Mouse (Mus musculus) hindbrain, embryonic 10.5 days (tissue): ENCODE measurements around the gene Gm21970. TPM values are rescaled to one million over a fixed set of nuclear protein-coding genes. Genes with fewer than 3 reads are reported as not detected.
A peak's percentile ranks its signal among the peaks of the same experiment; 100 is the strongest.

ENCODE experiments used
- DNase-seq: peaks from one replicate; pipeline ENCODE4 v3.0.0-alpha.2; 2017; ENCODE audit warnings: low spot score
- H3K27ac ChIP-seq: fragments of 300-500 bp; sonication (generic); 2 replicates; pipeline ENCODE4 v1.5.1; 2016; ENCODE audit warnings: mild to moderate bottlenecking, moderate library complexity
- H3K27me3 ChIP-seq: fragments of 300-500 bp; sonication (generic); 2 replicates; pipeline ENCODE4 v1.6.1; 2016; ENCODE audit warnings: mild to moderate bottlenecking; ENCODE audit not compliant: poor library complexity, insufficient read depth, severe bottlenecking
- H3K36me3 ChIP-seq: fragments of 300-500 bp; sonication (generic); 2 replicates; pipeline ENCODE4 v1.6.1; 2016; ENCODE audit warnings: mild to moderate bottlenecking, moderate library complexity
- H3K4me1 ChIP-seq: fragments of 300-500 bp; sonication (generic); replicated peaks from 2 replicates; pipeline ENCODE4 v1.6.1; 2016; ENCODE audit warnings: mild to moderate bottlenecking
- H3K4me3 ChIP-seq: fragments of 300-500 bp; sonication (generic); 2 replicates; pipeline ENCODE4 v1.5.1; 2016; ENCODE audit warnings: mild to moderate bottlenecking, moderate library complexity
- H3K9me3 ChIP-seq: fragments of 300-500 bp; sonication (generic); 2 replicates; pipeline ENCODE4 v1.6.1; 2016; ENCODE audit warnings: mild to moderate bottlenecking, moderate library complexity
- WGBS: fragments of 180-500 bp; shearing (Covaris S2); methylation state at CpG from one replicate; pipeline ENCODE4 v1.1.7; 2016; 5-methylcytosine and 5-hydroxymethylcytosine counted together
- polyA plus RNA-seq: library from polyadenylated mRNA; unstranded; fragments of >200 nt; fragmentation: Nextera tagmentation; extraction: Ambion mirVana; gene quantifications from 2 replicates; pipeline ENCODE4 v1.2.1, GENCODE M21; 2016

Gm21970 gene
- not detected in 2 replicates for polyA plus RNA-seq

DNA sequence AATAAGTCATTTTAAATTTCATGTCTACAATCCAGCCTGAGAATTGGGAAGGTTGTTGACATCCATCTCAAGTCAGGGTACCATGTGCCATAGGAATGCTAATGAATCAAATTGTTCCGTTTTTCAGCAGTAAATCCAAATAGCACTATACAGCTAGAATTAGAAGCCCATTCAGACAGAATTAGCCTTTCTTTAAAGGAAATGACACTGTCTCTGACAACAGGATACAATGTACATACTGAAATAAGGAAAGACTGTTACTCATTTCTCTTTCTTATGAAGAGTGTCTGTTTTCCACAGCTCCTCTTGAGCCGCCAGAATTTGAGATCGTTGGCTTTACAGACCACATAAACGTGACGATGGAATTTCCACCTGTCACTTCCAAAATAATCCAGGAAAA is at the start of gene Gm21970:
Gm21970 (plus strand) TSS at position 301 of the 400 bp plus-strand sequence.
- no peaks in the 10 kb centered on the region for H3K4me1 ChIP-seq
- 91% methylated on average over 5 of the region's 5 CpGs for WGBS
- peaks cover 86% of the 10 kb centered on the region for H3K36me3 ChIP-seq
- H3K4me3 ChIP-seq = no peak within 1 kb of the TSS
- H3K27me3 ChIP-seq = no peaks in the 10 kb centered on the region
- H3K9me3 ChIP-seq = 0 out of 2 replicates have a peak, but pooled peaks cover 9% of the 10 kb centered on the region
- no peak for DNase-seq
- H3K27ac ChIP-seq = no peak within 1 kb of the TSS

DNA sequence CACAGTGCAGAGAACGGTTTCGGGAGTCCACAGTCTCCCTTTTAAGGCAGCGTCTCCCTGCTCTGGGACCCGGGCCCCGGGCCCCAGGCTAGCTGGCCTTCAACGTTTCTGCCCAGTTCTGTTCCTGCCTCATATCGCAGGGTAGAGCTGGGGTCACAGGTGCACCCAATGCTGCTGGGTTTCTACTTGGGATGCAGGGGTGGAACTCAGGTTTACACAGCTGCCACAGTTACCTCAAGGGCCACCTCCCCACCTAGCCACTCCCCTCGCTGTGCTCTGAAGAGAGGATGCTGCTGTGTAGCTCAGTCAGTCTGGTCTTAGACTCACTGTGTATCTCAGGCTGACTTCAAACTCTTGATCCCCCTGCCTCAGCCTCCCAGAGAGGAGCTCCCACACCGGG is 45.0 kb upstream of the Gm21970 start:
- Histone ChIP-seq H3K9me3 (no peaks in the 10 kb centered on the region), H3K4me1 (peaks cover 13% of the 10 kb centered on the region), H3K4me3 (no peak overlapping the region), H3K36me3 (no peaks in the 10 kb centered on the region), H3K27me3 (peaks cover 69% of the 10 kb centered on the region), H3K27ac (no peak overlapping the region)
- 75% methylated on average over 9 of the region's 9 CpGs for WGBS
- no peak for DNase-seq

DNA sequence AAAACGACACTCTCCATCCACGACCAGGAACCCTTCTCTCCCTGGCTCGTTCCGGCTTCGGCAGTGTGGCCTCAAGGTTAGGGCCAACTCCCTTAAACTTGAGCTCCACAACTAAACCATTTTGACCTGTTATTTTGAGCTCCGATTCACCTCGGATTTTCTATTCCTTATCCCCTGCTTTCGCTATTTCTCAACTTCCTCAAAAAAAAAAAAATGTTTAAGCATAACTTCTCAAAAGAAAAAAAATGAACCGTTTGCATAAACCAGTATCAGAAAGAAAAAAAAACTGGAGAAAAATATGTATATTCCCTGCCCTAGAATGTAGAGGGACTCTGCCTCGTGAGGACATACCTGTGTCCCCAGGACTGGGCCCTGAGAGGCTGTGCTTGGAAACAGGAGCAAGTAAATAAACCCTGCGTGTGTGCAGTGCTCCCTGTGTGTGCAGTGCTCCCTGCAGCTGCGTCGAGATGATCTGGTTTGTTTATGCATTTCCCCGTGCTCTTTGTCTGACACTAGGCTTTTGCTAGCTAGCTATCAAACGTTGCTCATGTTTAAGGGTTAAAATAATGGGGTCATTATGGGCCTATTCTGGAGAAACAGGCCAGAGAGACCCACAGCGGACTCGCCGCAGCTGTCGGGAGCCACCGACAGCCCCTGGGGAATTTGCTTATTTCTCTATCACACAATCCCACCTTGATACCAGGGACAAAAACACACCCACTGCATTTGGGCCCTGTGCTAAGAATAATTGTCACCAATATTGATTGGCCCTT is 43.8 kb upstream of the Gm21970 start:
- no peak overlapping the region for H3K4me3 ChIP-seq
- H3K36me3 ChIP-seq = no peaks in the 10 kb centered on the region
- no peaks in the 10 kb centered on the region for H3K9me3 ChIP-seq
- 68% methylated on average over 20 of the region's 20 CpGs for WGBS
- no peak for DNase-seq
- peaks cover 78% of the 10 kb centered on the region for H3K27me3 ChIP-seq
- H3K27ac ChIP-seq = no peak overlapping the region
- peaks cover 13% of the 10 kb centered on the region for H3K4me1 ChIP-seq

DNA sequence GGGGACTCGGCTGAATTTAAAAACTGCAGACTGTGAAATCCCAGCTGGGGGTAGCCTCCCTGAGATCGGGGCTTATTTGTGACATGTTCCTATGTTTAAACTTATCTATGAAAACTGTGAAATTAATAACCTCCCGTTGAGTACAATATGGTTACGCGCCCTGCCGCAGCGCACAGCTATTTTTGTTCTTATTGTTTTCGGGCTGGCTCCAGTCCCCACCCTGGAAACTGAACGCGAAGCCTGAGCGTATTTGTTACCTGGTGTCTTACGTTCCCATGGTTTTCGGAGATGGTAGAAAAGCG is 43.3 kb upstream of the Gm21970 start:
- H3K27me3 ChIP-seq = peaks cover 83% of the 10 kb centered on the region
- no peaks in the 10 kb centered on the region for H3K9me3 ChIP-seq
- no peak overlapping the region for H3K27ac ChIP-seq
- no peak overlapping the region for H3K4me3 ChIP-seq
- DNase-seq = no peak
- 68% methylated on average over 14 of the region's 14 CpGs for WGBS
- H3K4me1 ChIP-seq = peaks cover 13% of the 10 kb centered on the region
- H3K36me3 ChIP-seq = no peaks in the 10 kb centered on the region

DNA sequence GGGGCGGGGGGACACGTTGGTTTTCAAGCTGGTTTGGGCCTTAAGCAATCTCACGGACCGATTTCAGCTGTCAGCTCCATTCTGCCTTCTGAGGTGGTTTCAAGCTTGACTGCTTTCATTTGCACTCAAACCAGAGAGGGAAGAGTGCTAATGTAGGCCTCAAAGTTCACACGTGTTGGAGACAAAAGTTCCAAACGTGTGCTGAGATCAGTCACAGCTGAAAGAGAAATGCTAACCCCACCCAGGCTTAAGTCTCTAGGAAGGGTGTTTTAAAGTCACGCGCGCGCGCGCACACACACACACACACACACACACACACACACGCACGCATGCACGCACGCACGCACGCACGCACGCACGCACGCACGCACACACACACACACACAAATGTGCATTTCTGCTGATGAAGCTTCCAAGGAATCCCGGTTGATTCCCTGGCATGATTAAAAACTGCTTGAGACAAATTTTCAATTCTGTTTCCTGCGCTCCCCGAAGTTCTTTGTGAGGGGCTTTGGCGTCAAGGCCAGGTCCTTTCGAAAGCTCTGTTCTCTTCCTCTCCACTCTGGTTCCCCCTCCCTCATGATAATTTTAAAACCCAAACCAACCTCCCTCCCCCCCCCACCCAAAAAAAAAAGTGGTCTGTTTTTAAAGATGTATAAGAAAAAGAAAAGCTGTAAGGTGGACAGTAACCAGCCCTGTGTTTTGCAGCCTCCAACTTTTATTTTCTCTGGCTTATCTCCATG is 42.8 kb upstream of the Gm21970 start:
- Histone ChIP-seq H3K4me3 (no peak overlapping the region), H3K36me3 (no peaks in the 10 kb centered on the region)
- DNase-seq = no peak

DNA sequence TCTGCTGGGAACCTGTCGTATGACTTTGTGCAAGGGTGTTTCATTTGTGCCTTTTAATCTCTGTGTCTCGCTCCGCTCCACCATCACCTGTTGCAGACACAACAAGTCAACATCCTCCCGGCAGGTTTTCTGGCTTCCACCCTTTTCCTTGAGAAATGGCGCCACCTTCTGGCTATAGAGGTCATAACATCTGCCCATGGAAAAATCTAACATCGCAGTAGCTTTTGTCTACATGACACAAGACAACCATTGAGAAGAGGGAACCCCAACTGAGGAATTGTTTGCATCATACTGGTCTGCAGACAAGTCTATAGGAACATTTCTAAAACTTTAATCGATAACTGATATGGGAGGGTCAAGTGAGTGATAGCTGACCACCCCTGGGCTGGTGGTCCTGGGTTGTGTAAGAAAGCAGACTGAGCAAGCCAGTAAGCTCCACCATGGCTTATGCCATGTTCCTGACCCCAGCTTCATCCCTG is 39.4 kb upstream of the Gm21970 start:
- H3K4me1 ChIP-seq = peaks cover 13% of the 10 kb centered on the region
- no peaks in the 10 kb centered on the region for H3K36me3 ChIP-seq
- no peak overlapping the region for H3K4me3 ChIP-seq
- DNase-seq = peak; percentile 83
- H3K9me3 ChIP-seq = no peaks in the 10 kb centered on the region
- H3K27me3 ChIP-seq = peaks cover 91% of the 10 kb centered on the region
- no peak overlapping the region for H3K27ac ChIP-seq
- WGBS = 9% methylated on average over 7 of the region's 7 CpGs

More for the DNA sequence above, 42.8 kb upstream of the Gm21970 start:
- H3K9me3 ChIP-seq = no peaks in the 10 kb centered on the region
- no peak overlapping the region for H3K27ac ChIP-seq
- peaks cover 89% of the 10 kb centered on the region for H3K27me3 ChIP-seq
- 69% methylated on average over 28 of the region's 28 CpGs for WGBS
- peaks cover 13% of the 10 kb centered on the region for H3K4me1 ChIP-seq

DNA sequence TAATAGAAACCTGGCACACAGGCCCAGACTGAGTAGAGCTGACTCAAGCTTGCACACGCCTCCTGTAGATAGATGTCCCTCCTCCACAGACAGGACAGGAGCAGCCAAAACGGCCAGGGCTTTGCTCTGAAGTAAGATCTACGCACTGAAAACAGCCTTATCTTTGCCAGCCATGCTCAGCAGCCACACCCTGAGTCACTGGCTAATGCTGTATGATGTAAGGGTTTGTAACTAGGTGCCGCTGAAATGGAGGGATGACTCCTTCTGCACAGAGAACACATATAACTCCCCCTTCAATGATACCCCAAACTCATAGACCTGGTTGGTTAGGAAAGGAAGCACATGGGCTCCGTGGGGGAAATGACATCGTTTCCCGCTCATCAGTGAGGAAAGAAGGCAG is 38.8 kb upstream of the Gm21970 start:
- Histone ChIP-seq H3K4me3 (no peak overlapping the region), H3K27ac (no peak overlapping the region), H3K27me3 (peaks cover 88% of the 10 kb centered on the region), H3K4me1 (peaks cover 11% of the 10 kb centered on the region), H3K9me3 (no peaks in the 10 kb centered on the region), H3K36me3 (no peaks in the 10 kb centered on the region)
- 69% methylated on average over 7 of the region's 7 CpGs for WGBS
- DNase-seq = no peak

DNA sequence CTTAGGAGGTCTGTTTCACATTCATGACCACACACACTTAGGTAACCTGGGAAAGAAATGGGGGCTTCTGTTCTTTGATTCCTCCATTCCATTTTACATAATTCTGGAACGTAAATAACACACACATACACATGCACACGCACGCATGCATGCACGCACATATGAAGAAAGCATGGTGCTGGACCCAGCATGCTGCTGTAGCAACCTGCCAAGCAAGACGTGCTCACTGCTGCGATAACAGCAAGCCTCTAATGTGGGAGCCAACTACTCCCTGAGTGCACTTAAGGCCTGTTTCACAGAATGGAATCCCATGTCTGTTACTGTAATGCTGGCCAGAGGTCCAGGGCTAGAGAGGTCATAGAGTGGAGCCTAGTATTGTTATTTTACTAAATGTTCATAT is 38.3 kb upstream of the Gm21970 start:
- DNase-seq = no peak
- Histone ChIP-seq H3K36me3 (no peaks in the 10 kb centered on the region), H3K9me3 (no peaks in the 10 kb centered on the region), H3K27ac (no peak overlapping the region), H3K4me1 (peaks cover 7% of the 10 kb centered on the region), H3K4me3 (no peak overlapping the region), H3K27me3 (peaks cover 86% of the 10 kb centered on the region)
- 82% methylated on average over 6 of the region's 6 CpGs for WGBS

DNA sequence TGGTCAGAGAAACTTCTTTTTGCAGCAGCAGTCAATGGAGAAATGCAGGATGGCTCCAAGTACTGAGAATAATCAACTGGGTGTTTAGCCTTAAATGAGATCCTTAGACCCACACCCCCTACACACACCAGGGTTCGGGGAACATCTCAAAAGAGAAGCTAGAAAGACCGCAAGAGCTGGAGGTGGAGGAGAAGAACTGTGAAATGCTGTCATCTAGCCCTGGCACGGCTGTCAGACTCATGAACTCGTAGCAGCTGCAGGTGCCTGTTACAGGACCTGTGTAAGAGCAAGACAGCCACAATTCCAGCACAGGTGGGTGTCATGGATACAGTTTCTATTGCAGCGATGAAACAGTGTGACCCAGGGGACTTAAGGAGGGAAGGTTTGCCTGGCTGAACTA is 37.9 kb upstream of the Gm21970 start:
- DNase-seq = no peak
- H3K9me3 ChIP-seq = no peaks in the 10 kb centered on the region
- 82% methylated on average over 5 of the region's 5 CpGs for WGBS
- H3K4me1 ChIP-seq = peaks cover 2% of the 10 kb centered on the region
- H3K27me3 ChIP-seq = peaks cover 81% of the 10 kb centered on the region
- H3K27ac ChIP-seq = no peak overlapping the region
- H3K36me3 ChIP-seq = no peaks in the 10 kb centered on the region
- H3K4me3 ChIP-seq = no peak overlapping the region

DNA sequence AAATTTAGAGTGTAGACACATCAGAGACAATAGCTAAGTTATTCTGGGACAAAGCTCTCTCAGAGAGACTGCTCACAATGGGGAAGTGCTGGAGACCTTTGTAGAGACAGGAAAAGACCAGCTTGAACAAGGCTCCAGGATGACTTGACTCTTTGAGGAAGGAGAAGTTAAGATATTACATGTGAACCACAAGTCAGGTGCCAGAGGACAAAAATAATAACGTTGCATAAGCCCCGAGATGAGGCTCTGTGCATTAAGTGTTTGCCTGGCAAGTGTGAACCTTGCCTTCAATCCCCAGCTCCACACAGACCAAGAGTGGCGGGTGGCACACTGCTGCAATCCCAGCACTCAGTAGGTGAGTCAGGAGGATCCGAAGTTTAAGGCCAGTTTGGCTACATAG is 36.9 kb upstream of the Gm21970 start:
- Histone ChIP-seq H3K9me3 (no peaks in the 10 kb centered on the region), H3K4me1 (no peaks in the 10 kb centered on the region; the same call in 1 of the 2 replicates), H3K27ac (no peak overlapping the region), H3K4me3 (no peak overlapping the region), H3K36me3 (no peaks in the 10 kb centered on the region), H3K27me3 (peaks cover 71% of the 10 kb centered on the region)
- DNase-seq = no peak
- WGBS = 77% methylated on average over 4 of the region's 4 CpGs

DNA sequence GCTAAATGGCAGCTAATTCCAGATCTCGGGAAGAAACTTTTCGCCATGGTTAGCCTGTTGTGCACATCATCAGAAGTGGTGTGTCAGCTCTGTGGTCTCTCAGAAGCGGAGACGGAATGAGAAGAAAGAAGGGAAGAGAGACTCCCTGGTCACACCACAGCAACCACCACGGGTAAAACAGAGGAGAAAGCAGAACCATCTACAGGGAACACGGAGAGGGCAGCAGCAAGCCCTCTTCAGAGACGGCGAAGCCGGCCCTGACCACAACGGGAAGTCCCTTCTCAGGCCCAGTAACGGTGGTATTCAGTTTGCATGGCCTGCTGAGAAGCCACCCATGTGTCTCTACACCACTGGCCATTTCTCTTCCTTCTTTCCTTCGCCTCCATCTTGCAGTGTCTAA is 36.4 kb upstream of the Gm21970 start:
- 70% methylated on average over 12 of the region's 12 CpGs for WGBS
- Histone ChIP-seq H3K4me3 (no peak overlapping the region), H3K36me3 (no peaks in the 10 kb centered on the region), H3K27me3 (peaks cover 66% of the 10 kb centered on the region), H3K27ac (no peak overlapping the region), H3K4me1 (no peaks in the 10 kb centered on the region; the same call in 1 of the 2 replicates), H3K9me3 (no peaks in the 10 kb centered on the region)
- DNase-seq = no peak

DNA sequence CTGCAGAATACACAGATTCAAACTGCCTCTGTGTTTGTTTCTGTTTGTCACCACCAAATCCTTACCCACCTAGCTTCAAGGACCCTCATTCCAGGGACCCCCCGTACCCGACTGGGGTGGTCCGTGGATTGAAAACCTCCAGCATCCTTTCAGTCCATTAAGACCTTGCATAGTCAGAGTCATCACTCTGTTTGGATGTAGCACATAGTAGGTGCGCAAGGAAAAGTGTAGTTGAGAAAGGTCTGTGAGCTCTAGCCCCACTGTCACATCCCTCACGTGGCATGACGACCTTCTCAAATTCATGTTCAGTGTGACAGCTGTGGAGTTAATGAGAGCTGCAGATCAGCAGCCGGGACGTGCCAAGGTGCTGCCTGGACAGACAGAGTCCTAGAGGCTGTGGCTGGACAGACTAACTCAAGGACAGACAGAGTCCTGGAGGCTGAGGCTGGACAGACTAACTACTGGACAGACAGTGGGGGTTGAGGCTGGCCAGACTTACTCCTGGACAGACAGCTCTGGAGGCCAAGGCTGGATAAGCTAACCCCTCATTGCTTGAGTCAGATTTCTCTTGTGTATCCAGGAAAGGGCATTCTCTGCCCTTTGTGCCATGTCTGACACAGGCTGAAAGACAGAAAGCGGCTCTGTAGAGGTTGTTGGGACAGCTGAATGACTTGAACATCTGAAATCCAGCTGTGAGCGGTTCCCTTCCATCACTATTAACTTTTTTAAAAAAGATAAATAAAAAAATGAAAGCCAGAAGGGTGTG is 34.6 kb upstream of the Gm21970 start:
- no peaks in the 10 kb centered on the region for H3K36me3 ChIP-seq
- H3K4me1 ChIP-seq = peaks cover under 1% of the 10 kb centered on the region; the same call in 1 of the 2 replicates
- DNase-seq = no peak
- H3K4me3 ChIP-seq = no peak overlapping the region
- WGBS = 76% methylated on average over 10 of the region's 10 CpGs
- H3K27me3 ChIP-seq = peaks cover 48% of the 10 kb centered on the region
- no peak overlapping the region for H3K27ac ChIP-seq
- no peaks in the 10 kb centered on the region for H3K9me3 ChIP-seq

DNA sequence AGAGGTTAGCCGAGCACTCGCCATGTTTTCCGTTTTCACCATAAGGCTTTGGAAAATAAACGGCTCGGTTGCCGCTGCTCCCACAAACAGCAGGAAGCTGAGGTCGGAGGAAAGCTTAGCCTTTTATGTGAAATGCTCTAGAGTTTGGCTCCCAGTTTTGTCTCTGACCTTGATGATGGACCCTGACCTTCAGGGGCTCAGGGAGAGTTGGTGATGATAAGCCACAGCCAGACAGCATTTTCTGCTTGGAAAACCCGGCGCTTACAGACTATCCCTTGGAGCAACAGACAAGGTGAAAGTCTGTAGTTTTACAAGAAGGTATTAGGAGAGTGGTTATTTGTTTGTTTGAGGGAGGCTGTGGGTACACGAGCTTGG is 34.0 kb upstream of the Gm21970 start:
- Histone ChIP-seq H3K27me3 (peaks cover 42% of the 10 kb centered on the region), H3K27ac (no peak overlapping the region), H3K9me3 (no peaks in the 10 kb centered on the region), H3K36me3 (no peaks in the 10 kb centered on the region), H3K4me3 (no peak overlapping the region), H3K4me1 (peaks cover 5% of the 10 kb centered on the region; the same call in 1 of the 2 replicates)
- no peak for DNase-seq
- WGBS = 52% methylated on average over 10 of the region's 10 CpGs
